Mouse (Mus musculus): Measurements from ENCODE around the gene Itgb5.

DNA sequence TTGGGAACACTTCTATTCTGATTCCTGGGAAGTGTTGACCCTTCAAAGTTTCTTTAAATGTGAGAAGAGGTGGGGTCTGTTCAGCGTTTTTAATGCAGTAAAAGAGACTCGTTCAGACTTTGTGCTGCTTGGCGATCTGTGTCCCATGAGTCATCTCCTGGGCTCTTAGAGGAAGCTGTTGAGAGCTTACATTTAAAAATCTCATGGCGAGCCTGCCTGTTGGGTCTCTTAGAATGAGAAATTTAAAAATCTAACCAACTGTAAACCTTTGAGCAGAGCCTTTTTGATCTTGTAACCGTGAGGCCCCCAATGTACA is 93.5 kb downstream of the Itgb5 start:
- TF ChIP-seq EP300 (IDR thresholded peaks at IDR 0.05; ENCODE audit: low read depth in 1 of 2, low read length in 2 of 2) (no peak), CTCF (IDR thresholded peaks at IDR 0.05 in 2 of 3, conservative IDR thresholded peaks at IDR 0.05 in 1 of 3; ENCODE audit: control insufficient read depth in 1 of 3, insufficient read depth in 1 of 3, low read depth in 2 of 3, low read length in 3 of 3, poor library complexity in 1 of 3, severe bottlenecking in 1 of 3) (no peak), E2F4 (IDR thresholded peaks at IDR 0.05; ENCODE audit: borderline replicate concordance, low read depth, low read length) (no peak), MYB (IDR thresholded peaks at IDR 0.05; ENCODE audit: low read depth, low read length) (no peak), POLR2A (IDR thresholded peaks at IDR 0.05; ENCODE audit: control insufficient read depth in 1 of 2, insufficient read depth in 1 of 2, low read depth in 1 of 2, low read length in 2 of 2, poor library complexity in 1 of 2) (no peak), SIN3A (IDR thresholded peaks at IDR 0.05; ENCODE audit: low read length) (no peak), ZMIZ1 (IDR thresholded peaks at IDR 0.05; ENCODE audit: low read depth, low read length) (no peak), CHD1 (IDR thresholded peaks at IDR 0.05; ENCODE audit: low read depth, low read length) (no peak), USF1 (IDR thresholded peaks at IDR 0.05; ENCODE audit: low read depth, low read length) (no peak), ETS1 (IDR thresholded peaks at IDR 0.05; ENCODE audit: low read depth, low read length) (no peak), ZC3H11A (IDR thresholded peaks at IDR 0.05; ENCODE audit: low read depth, low read length) (no peak)
